ENCODE assay signal across 1 mouse cellular context in genomic region chr1:144200496-144200895, GRCm38 (mm10).
A peak's percentile ranks its signal among the peaks of the same experiment; 100 is the strongest.
TF ChIP-seq lines count a peak whose summit lies in the region.

No protein-coding gene starts in this region.

TF ChIP-seq in CH12.LX, 34 proteins besides CTCF, POLR2A, EP300 and RAD21 (continued from another document):
- no peak for TF ChIP-seq E2F4 (IDR thresholded peaks at IDR 0.05; ENCODE audit: insufficient replicate concordance, low read depth, low read length)
- TF ChIP-seq USF2 (conservative IDR thresholded peaks at IDR 0.05; ENCODE audit: low read depth, low read length), result no peak
- peak; percentile 55; the same call in 1 of the 2 replicates for TF ChIP-seq MAFK (IDR thresholded peaks at IDR 0.05; ENCODE audit: insufficient replicate concordance, low read length)
- peak; percentile 39; the same call in 1 of the 2 replicates for TF ChIP-seq CHD2 (IDR thresholded peaks at IDR 0.05; ENCODE audit: low read length)
- TF ChIP-seq MAZ (IDR thresholded peaks at IDR 0.05; ENCODE audit: low read depth, low read length), result no peak
- TF ChIP-seq HCFC1 (IDR thresholded peaks at IDR 0.05; ENCODE audit: low read depth, low read length), result no peak
- TF ChIP-seq IRF4 (IDR thresholded peaks at IDR 0.05; ENCODE audit: low read depth, low read length), result peak; percentile 65
- no peak for TF ChIP-seq SMC3 (IDR thresholded peaks at IDR 0.05; ENCODE audit: low read depth, low read length)
- no peak for TF ChIP-seq CHD1 (IDR thresholded peaks at IDR 0.05; ENCODE audit: low read depth, low read length)
